Mouse (Mus musculus): ENCODE measurements around the gene Mmp19. TPM values are rescaled to one million over a fixed set of nuclear protein-coding genes. Genes with fewer than 3 reads are reported as not detected.

The Mmp19 gene
- polyA plus RNA-seq, 1 experiment from 2014 or later, result 1.6 TPM

Other genes with a start within 250 kb of the Mmp19 start
- gene Zc3h10, start 243.1 kb upstream of the Mmp19 start, polyA plus RNA-seq (2015; fragmentation: Nextera tagmentation; extraction: Ambion mirVana), result 10.2 and 11.0 TPM in 2 replicates
- gene Rpl41, start 241.6 kb upstream of the Mmp19 start, polyA plus RNA-seq (2015; fragmentation: Nextera tagmentation; extraction: Ambion mirVana), result 2,261 and 2,363 TPM in 2 replicates
- gene Pa2g4, start 224.9 kb upstream of the Mmp19 start, polyA plus RNA-seq (2015; fragmentation: Nextera tagmentation; extraction: Ambion mirVana), result 101 and 132 TPM in 2 replicates
- 3.4 and 5.0 TPM in 2 replicates for gene Erbb3, start 201.3 kb upstream of the Mmp19 start, polyA plus RNA-seq (2015; fragmentation: Nextera tagmentation; extraction: Ambion mirVana)
- gene Rps26, start 164.2 kb upstream of the Mmp19 start, polyA plus RNA-seq (2015; fragmentation: Nextera tagmentation; extraction: Ambion mirVana), result 359 and 409 TPM in 2 replicates
- 1.3 and 1.4 TPM in 2 replicates for gene Ikzf4, start 144.9 kb upstream of the Mmp19 start, polyA plus RNA-seq (2015; fragmentation: Nextera tagmentation; extraction: Ambion mirVana)
- 11.1 and 14.4 TPM in 2 replicates for gene Suox, start 116.8 kb upstream of the Mmp19 start, polyA plus RNA-seq (2015; fragmentation: Nextera tagmentation; extraction: Ambion mirVana)
- gene Rab5b, start 94.6 kb upstream of the Mmp19 start, polyA plus RNA-seq (2015; fragmentation: Nextera tagmentation; extraction: Ambion mirVana), result 61.0 and 67.8 TPM in 2 replicates
- 2.5 and 2.7 TPM in 2 replicates for gene Pmel, start 86.7 kb upstream of the Mmp19 start, polyA plus RNA-seq (2015; fragmentation: Nextera tagmentation; extraction: Ambion mirVana)
- gene Cdk2, start 85.9 kb upstream of the Mmp19 start, polyA plus RNA-seq (2015; fragmentation: Nextera tagmentation; extraction: Ambion mirVana), result 85.9 and 90.4 TPM in 2 replicates
- 5.4 and 10.1 TPM in 2 replicates for gene Dgka, start 46.1 kb upstream of the Mmp19 start, polyA plus RNA-seq (2015; fragmentation: Nextera tagmentation; extraction: Ambion mirVana)
- gene Pym1, start 43.0 kb upstream of the Mmp19 start, polyA plus RNA-seq (2015; fragmentation: Nextera tagmentation; extraction: Ambion mirVana), result 15.4 and 23.2 TPM in 2 replicates
- gene Dnajc14, start 13.2 kb downstream of the Mmp19 start, polyA plus RNA-seq (2015; fragmentation: Nextera tagmentation; extraction: Ambion mirVana), result 35.2 and 42.5 TPM in 2 replicates
- 14.9 and 18.8 TPM in 2 replicates for gene Tmem198b, start 13.5 kb downstream of the Mmp19 start, polyA plus RNA-seq (2015; fragmentation: Nextera tagmentation; extraction: Ambion mirVana)
- gene Sarnp, start 26.4 kb downstream of the Mmp19 start, polyA plus RNA-seq (2015; fragmentation: Nextera tagmentation; extraction: Ambion mirVana), result 145 and 168 TPM in 2 replicates
- 34.3 and 42.6 TPM in 2 replicates for gene Ormdl2, start 30.7 kb downstream of the Mmp19 start, polyA plus RNA-seq (2015; fragmentation: Nextera tagmentation; extraction: Ambion mirVana)
- gene Gdf11, start 100.8 kb downstream of the Mmp19 start, polyA plus RNA-seq (2015; fragmentation: Nextera tagmentation; extraction: Ambion mirVana), result 2.8 and 2.9 TPM in 2 replicates
- gene Cd63, start 110.1 kb downstream of the Mmp19 start, polyA plus RNA-seq (2015; fragmentation: Nextera tagmentation; extraction: Ambion mirVana), result 420 and 427 TPM in 2 replicates
- gene Rdh5, start 132.0 kb downstream of the Mmp19 start, polyA plus RNA-seq (2015; fragmentation: Nextera tagmentation; extraction: Ambion mirVana), result 10.5 and 11.8 TPM in 2 replicates
- gene Bloc1s1, start 133.1 kb downstream of the Mmp19 start, polyA plus RNA-seq (2015; fragmentation: Nextera tagmentation; extraction: Ambion mirVana), result 208 and 212 TPM in 2 replicates
- gene Itga7, start 142.9 kb downstream of the Mmp19 start, polyA plus RNA-seq (2015; fragmentation: Nextera tagmentation; extraction: Ambion mirVana), result 7.0 and 8.1 TPM in 2 replicates
- 0.11 TPM in 1 of 2 replicates, not detected in the other for gene Mettl7b, start 170.1 kb downstream of the Mmp19 start, polyA plus RNA-seq (2015; fragmentation: Nextera tagmentation; extraction: Ambion mirVana)
- not detected in 2 replicates for gene Olfr9, start 198.5 kb downstream of the Mmp19 start, polyA plus RNA-seq (2015; fragmentation: Nextera tagmentation; extraction: Ambion mirVana)
- not detected in 2 replicates for gene Olfr763, start 219.9 kb downstream of the Mmp19 start, polyA plus RNA-seq (2015; fragmentation: Nextera tagmentation; extraction: Ambion mirVana)
- gene Olfr764-ps1, start 249.0 kb downstream of the Mmp19 start, polyA plus RNA-seq (2015; fragmentation: Nextera tagmentation; extraction: Ambion mirVana), result not detected in 2 replicates